Mouse (Mus musculus) kidney, adult 2 months (tissue): Measurements from ENCODE around the gene Gstt4.

ENCODE experiments used
- CTCF ChIP-seq: fragments of 200-500 bp; conservative IDR thresholded peaks from 2 replicates; pipeline ENCODE4 v1.5.1; 2011; ENCODE audit warnings: low read depth, mild to moderate bottlenecking, control low read depth, low read length, moderate library complexity, mixed read lengths; ENCODE audit not compliant: insufficient read depth, insufficient read length
- POLR2A ChIP-seq: fragments of 200-500 bp; IDR thresholded peaks from one replicate; pipeline ENCODE4 v1.6.1; 2011; ENCODE audit warnings: low read depth, low read length, control low read depth

DNA sequence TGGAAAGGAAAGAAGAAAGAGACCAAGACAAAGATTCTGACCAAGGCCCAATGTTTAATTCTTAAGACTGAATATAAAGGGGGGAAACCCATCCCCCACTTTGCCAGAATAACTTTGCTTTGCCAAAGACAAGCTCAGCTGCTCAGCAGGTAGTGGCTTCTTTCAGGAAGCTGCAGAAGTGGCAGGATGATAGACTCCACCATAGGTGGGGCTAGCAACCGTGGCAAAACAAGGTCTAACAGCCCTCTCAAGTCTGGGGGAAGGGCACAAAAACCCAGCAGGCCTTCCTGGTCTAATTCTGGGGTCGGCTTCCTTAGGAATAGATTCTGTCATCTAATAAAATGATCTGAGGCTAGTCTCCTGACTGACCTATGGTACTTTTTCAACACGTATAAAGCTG is 26.0 kb upstream of the Gstt4 start:
- TF ChIP-seq POLR2A: no peak
- TF ChIP-seq CTCF: no peak
